Mouse (Mus musculus): Measurements from ENCODE around the gene Oas1a.
"Not testable (repeated sequence)": the region's sequence is repeated elsewhere in the genome, so short reads cannot be mapped to it uniquely, and the experiment has no call there.

Gene Oas1a

DNA sequence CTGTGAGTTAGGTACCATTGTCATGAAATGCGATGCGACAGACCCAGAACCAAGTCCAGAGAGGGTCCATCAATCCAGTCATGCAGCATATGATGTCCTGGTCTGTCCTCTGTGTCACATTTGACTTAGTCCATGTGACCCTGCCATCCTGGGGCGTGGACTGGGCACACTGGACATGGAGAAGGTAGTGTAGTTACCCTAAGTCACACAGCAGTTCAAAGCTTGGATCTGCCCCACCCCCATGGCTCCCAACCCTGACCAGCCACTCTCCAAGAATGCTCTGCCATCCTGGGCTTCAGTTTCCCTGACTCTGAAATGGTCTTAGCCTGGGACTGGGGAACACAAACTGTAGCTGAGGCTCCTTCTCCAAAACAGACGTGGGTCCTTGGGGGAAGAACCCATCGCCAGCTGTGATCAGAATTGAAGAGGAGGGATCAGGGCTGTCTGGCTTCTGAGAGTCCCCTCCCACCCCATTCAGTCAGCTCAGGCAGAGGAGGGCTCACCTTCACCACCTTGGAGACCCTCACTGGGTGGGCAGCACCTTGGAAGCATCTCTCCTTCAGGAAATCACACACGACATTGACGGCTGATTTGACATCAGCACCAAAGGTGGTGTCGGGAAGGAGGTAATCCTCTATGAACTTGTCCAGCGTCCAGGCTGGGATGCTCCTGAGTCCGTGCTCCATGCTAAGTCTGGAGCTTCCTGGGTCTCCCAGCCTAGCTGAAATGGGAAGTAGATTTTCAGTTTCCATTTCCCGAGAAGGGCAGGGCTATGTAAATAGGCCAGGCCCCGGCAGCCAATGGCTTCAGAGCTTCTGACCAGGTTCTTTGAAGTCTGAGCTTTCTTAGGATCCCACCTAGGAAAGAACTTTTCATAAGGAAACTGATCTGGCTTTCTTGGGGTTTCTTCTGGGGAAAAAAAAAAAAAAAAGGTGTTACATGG, at the start of gene Oas1a:
Gene Oas1a (minus strand): TSS at position 731 of the 943 bp plus-strand sequence.
- DNase-seq (ENCODE audit: low read depth, low spot score), result not testable (repeated sequence)

DNA sequence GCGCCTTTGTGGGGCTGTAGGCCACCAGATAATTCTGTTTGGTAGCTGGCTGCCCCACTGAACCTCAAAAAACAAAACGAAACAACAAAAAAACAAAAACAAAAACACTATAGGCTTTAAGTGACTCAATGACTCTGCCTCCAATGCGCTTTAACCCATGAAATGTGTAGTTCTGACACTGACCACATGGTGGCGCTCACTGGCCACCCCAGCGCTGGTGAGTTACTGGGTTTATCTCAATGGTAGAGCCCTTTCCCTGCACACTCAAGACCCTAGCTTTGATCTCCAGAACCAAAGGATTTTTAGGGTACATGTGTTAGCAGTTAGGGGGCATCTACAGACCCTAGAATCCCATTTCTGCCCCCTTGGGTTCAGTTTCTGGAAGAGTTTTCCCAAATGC, 46.7 kb upstream of the Oas1a start:
- peak; percentile 22 for DNase-seq (ENCODE audit: low read depth, low spot score)

DNA sequence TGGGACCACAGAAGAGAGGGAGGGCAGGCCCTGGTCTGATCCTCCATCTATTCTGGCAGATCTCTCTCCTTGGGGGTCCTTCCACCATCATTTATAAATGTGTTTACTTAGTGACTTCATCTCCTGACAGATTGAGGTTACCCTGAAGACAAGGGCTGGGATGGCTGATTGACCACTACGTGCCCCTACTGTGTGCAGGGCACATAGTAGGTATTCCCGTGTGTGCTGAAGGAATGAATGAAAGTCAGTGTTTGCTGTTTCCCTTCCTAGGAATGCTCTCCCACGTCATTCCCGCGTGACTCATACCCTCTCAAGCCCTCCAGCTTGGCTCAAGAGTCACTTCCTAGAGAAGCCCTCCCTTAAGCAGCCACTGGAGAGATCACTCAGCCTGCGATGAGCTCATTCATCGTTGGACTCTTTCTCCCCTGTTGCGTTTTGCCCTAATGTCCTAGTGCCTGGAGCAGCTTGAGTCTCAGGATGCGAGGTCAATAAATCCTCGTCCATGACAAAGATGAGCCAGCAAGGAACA, 45.0 kb upstream of the Oas1a start:
- DNase-seq (ENCODE audit: low read depth, low spot score), result no peak

DNA sequence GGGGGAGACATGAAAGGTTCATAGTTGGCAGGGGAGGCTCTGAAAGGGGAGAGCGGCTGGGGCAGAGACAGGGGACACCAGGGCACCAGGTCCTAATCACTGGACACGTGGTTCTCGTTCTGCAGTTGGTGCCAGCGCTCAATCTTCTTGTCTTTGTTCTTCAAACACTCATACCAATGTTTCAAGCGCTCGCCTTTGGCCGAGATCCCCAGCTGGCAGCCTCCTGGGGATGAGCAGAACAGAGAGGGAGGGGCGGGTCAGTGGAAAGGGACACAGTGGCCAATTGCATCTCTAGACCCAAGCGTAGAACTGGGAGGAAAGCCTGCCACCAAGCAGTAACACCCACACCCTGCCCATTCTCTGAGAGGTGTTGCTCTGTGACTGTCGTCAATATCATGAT, 34.8 kb upstream of the Oas1a start:
- peak; percentile 6 for DNase-seq (ENCODE audit: low read depth, low spot score)

DNA sequence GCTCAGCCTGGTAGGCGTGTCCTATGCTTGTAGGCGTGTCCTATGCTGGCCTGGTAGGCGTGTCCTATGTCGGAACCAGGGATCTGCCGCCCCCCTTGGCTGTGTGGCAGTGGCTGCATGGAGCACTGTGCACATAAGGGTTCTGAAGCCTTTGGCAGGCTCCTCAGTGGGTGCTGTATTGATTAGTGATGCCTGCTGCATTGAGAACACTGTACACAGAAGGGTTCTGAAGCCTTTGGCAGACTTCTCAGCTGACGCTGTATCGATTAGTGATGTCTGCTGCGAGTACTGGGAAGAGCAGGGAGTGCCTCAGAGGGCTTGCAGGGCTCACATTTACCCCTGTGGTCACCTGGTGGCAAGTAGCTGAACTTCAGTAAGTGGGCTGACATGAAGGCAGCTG, 31.3 kb upstream of the Oas1a start:
- no peak for DNase-seq (ENCODE audit: low read depth, low spot score)

DNA sequence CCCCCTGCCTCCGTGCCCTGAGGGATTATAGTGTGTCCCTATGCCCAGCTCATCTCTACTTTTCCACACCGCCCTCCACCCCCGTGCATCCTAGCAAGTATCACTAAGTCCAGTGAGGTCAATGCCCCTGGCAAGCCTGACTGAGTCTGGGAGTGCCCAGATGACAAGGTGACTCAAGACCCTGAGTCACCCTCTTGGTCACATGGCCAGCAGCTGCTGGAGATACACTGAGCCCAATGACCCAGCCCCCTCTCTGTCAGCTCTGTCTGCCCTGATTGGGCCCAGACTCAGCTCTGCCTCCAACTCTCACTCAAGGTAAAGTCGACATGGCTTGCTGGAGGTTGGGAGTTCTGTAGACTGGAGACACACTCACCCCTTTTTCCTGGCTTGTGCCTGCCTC, 30.5 kb upstream of the Oas1a start:
- no peak for DNase-seq (ENCODE audit: low read depth, low spot score)

DNA sequence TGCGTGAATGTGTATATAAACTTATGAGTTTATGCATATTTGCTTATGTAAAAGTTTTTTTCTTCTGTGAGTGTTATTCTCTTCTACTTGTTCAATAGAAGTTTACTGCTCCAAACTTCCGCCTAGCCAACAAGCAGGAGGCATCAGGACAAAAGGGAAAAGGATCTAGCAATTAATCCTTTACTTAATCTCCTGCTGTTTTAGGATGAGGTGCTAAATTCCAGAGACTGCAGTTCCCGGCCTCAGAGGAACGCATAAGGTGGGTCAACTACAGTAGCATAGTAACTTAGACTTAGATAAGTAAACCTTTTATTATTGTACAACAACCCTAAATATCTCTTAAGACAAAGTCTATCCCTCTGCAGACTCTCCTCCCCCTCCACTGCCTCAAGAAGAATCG, 26.6 kb upstream of the Oas1a start:
- DNase-seq (ENCODE audit: low read depth, low spot score), result no peak

DNA sequence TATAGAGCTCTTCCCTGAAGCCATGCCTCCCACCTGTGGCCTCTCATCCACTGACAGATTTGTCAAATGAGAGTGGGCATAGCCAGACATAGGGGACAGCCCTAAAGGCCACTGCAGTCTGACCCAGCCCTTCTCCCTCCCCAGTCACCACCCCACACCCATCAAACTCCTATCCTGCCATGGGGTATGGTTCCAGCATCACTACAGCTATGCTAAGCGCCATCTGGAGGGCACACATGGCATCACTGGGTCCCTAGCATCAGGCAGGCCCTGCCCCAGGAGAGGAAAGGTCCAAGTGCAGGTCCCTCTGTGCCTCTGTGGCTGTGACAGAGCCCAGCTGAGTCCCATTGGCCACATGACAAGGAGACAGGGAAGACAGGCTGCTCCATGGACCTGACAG, 19.7 kb upstream of the Oas1a start:
- no peak for DNase-seq (ENCODE audit: low read depth, low spot score)

DNA sequence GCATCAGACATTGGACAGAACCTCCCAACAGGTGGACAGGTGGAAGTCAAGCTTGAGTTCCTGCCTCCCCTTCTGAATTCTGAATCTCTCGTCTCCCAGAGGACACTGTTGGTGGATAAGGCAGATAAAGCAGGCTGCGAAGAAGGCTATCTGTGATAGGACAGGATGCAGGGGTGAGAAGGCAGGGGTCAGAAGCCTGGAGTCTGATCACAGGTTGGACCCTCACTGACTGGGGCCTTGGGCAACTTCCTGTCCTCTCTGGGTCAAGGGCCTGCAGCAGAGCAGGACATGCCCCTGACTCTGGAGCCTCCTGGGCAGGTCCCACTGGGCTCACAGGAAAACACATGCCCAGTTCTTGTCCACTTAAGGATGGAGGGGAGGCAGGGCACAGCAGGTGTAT, 19.0 kb upstream of the Oas1a start:
- DNase-seq (ENCODE audit: low read depth, low spot score), result not testable (repeated sequence)

DNA sequence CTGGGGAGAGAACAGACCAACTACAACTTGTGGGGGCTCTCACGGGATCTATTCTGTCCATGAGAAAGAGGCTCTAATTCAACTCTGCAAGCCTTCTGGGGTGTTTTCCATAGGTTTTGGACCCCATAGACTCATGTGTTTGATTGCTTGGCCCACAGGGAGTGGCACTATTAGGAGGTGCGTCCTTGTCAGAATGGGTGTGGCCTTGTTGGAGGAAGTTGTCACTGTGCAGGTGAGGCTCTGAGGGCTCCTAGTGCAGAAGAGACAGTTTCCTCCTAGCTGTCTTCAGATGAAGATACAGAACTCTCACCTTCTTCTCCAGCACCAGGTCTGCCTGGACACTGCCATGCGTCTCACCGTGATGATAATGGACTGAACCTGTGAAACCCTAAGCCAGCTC, 17.2 kb upstream of the Oas1a start:
- DNase-seq (ENCODE audit: low read depth, low spot score), result not testable (repeated sequence)

DNA sequence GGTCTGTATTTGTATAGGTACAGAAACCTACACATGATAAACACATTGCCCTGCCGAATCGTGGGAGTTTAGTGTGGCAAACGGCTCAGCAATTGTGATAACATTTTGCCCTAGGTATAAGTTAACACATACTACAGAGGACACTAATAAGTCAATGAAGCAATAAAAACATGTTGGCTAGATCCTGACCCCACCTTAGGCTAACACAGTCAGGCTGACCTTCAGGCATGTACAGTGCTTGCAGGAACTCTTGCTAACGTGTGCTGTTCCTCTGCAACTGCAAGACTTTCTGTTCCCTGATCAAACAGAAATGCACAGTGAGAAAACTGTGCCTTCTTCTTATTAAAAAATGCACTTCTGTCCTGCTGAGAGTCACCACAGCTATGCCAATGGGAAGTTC, 16.6 kb upstream of the Oas1a start:
- no peak for DNase-seq (ENCODE audit: low read depth, low spot score)

DNA sequence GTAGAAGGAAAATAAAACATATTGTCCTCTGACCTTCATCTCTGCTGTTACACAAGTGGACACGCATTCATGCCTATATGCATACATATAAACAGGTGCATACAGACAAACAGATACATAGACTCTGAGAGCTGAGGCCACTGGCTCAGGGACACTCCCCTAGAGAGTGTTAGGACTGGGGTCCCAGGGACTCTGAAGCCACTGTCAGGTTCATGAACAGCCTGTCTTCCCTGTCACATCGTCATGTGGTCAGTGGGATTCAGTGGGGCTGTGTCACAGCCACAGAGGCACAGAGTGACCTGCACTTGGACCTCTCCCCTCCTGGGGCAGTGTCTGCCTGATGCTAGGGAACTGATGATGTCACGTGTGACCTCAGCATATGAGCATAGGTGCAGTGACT, 13.0 kb upstream of the Oas1a start:
- DNase-seq (ENCODE audit: low read depth, low spot score), result no peak

DNA sequence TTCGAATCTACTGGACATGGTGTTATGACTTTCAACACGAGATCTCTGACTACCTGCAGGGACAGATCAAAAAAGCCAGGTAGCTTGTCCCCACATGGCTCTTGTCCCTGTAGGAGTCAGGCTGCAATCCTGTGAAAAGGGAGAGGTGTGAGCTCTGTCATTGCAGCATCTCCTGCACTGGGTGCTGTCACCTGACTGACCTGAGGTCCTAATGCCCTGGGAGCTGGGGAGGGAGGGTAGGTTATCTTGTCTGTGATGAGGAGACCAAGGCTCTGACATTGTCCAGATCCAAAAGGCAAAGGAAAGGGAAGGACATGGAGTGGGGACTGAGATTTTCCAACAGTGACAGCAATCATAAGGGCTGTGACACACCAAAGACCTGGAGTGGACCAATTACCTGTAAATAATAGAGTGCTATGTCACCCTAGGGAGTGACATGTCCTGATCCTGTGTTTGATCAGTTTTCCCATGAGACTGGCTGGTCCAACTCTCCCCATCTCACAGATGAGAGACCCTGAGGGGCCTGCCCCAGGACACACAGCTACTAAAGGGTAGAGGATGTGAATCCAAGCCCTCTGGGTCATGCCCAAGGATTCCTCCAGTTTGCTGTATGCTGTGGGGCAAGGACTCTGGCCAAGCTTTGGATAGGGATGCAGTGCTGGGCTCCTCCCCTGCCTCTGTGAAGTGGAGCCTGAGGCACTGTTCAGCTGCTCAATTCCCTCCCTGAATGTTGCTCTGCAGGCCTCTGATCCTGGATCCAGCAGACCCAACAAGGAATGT, 12.0 kb upstream of the Oas1a start:
- not testable (repeated sequence) for DNase-seq (ENCODE audit: low read depth, low spot score)

DNA sequence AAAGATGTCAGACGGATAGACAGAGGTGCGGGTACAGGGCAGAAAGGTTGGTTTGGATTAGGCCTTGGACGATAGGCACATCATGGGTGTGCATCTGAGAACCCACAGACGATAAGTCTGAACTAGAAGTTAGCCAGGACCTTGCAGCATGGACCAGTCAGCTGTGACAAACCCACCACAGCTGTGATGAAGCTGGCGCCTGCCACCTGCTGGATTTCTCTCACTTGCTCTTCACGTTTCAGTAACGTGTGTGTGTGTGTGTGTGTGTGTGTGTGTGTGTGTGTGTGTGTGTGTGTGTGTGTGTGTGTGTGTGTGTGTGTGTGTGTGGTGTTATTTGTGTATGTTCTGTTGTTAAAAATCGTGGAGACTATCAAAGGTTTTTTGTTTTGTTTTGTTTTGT, 6.9 kb upstream of the Oas1a start, which contains the start of gene Oas1d:
Gene Oas1d (plus strand): TSS at position 333 of the 400 bp plus-strand sequence.
- DNase-seq (ENCODE audit: low read depth, low spot score), result not testable (repeated sequence)

DNA sequence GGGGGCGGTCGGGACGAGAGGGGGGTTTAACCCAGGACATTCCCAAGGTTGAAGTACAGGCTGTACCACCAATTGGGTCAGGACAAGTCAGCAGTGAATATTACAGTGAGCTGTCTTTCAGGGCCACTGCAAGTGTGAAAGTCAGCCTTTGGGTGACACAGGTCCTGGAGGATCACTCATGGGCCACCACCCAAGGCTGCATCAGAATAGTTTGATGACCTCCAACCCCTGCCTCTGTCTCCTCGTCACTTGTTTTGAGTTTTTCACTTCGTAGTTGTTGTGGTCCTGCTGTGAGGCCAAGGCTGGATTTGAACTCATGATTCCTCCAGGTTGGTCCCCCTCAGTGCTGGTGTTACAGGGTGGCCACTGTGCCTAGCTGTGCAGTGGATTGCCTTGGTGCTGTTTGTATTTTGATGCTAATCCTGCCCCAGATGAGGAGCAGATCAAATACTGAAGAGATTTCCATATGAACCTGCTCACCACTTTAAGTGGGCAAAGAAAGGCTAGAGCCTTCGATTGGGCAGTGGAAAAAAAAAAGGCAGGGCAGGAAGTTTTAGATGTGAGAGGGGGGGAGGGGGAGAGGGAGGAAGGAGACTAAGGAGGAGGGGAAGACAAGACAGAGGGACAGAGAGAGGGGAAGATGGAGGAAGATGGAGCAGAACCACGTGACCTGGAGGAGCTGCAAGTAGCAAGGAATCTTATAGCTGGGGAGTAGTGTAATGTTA, 1.0 kb upstream of the Oas1a start:
- no peak for DNase-seq (ENCODE audit: low read depth, low spot score)

DNA sequence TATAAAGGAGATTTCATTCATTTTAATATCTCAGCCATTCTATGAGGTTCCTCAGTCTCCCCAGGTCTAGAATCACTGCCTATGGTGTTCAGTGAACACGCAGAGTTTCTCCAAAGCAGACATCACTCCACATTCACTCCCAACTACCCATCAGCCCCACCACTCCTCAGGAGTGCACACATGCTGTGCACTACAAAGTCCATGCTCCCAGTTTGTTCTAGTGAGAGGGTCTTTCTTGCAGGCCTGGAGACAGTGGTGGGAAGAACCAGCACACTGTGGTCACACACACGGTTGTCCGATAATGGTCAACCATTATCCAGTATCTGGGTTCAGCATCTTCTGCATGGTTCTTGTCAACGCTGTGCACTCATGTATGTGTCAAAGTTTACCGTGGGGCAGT, 5.3 kb downstream of the Oas1a start:
- no peak for DNase-seq (ENCODE audit: low read depth, low spot score)

DNA sequence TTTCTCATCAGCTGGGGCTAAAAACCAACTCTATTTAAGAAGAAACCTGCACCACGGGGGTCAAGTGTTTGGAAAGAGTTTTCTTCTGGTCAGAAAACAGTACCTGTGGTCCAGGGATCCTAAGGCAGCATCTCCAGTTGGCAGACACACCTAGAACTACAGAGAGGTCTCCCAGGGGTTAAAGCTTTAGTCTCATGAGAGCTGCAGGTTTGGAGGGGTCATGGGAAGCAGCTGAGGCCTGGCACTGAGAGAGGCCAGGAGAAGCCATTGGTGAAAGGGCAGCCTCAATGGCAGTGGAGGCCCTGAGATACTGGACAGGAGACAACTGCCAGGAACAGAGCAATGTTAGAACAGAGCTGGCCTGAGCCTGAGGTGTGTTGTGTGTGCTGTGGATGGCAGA, 6.7 kb downstream of the Oas1a start:
- no peak for DNase-seq (ENCODE audit: low read depth, low spot score)

DNA sequence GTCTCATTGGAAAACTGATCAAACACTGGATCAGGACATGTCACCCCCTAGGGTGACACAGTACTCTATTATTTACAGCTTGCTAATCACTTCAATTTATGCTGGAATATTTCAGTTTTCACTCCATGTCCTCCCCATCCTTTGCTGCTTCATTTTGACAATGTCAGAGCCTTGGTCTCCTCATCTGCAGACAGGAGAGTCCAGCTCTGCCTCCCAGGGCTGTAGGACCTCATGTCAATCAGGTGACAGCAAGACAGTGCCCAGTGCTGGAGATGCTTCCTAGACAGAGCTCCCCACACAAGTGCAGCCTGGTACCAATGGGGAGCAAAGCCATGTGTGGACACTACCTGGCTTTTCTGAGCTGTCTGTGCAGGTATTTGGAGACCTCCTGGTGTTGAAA, 8.6 kb downstream of the Oas1a start:
- no peak for DNase-seq (ENCODE audit: low read depth, low spot score)

DNA sequence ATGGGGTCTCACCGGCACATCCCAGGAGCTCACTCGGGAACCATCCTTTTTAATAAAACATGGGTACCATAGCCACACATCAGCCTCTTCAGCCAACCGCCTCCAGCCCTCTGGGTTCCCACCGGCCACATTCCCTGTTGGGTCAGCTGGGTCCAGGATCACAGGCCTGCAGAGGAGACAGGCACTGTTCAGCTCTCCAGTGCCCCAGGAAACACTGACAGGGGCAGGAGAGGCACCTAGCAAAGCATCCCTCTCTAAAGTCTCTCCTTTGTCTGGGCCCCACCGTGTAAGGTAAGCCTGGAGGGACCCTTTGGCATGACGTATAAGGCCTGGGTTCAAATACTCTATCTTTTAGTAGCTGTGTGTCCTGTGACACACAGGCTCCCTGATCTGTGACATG, 9.0 kb downstream of the Oas1a start:
- no peak for DNase-seq (ENCODE audit: low read depth, low spot score)

DNA sequence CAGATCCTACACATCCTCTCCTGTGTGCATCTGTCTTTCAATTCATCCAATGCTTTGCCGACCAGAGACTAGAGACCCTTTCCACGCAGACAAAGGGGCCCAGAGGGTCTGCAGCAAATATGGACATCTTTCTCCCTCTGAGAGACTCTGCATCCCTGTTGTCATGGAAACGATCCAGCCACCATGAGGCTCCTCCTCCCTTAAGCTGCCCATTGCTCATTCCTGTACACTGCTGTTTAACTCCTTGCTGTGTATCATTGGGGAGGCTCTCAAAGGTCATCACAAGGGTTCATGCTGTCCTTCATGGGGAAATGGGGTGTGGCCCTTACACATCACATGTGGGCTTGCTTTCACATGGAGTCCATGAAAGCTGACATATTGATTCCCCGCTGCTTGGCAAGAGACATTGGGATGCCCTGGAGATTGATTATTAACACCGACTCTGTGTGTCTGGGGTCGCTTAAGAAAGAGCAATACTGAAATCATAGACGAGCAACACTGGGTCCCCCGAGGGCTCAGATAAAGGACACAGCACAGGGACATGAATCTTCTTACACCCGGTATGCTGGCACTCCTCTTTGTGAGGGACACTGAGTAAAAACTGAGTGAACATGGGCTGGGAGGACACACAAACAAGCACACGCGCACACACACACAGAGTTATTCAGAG, 12.0 kb downstream of the Oas1a start:
- DNase-seq (ENCODE audit: low read depth, low spot score), result no peak

DNA sequence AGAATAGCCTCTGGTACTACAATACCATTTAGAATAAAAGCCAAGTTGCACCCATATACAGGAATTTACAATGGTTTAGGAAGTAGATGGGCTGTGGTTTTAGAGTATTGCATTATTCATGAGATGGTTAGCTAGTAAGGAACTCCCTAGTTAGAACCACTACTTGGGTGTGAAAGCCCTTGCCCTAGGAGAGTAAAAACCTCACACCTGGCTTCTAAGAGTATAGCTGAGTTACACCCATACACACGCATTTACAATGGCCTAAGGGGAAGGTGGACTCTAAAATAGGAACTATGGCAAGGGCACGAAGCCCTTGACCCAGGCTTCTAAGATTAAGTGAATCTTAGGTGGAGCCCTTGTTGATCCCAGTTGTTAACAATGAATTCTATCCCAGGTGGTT, 12.6 kb downstream of the Oas1a start:
- DNase-seq (ENCODE audit: low read depth, low spot score), result not testable (repeated sequence)

All from retina, adult 2 months (tissue).